Mouse (Mus musculus): ENCODE measurements around the gene Pik3r3. TPM values are rescaled to one million over a fixed set of nuclear protein-coding genes. Genes with fewer than 3 reads are reported as not detected.
"Not testable (repeated sequence)": the region's sequence is repeated elsewhere in the genome, so short reads cannot be mapped to it uniquely, and the experiment has no call there.

The Pik3r3 gene
- polyA plus RNA-seq, 1 experiment from 2014 or later = 24.6 TPM

GRCm38 (mm10) chr4:116215895-116216605 is 5.4 kb upstream of the Pik3r3 start:
- H3K4me2 ChIP-seq (replicated peaks; ENCODE audit: low read depth, low read length) = no peak overlapping the region
- H3K9me3 ChIP-seq (ENCODE audit: control insufficient read depth, low read depth, low read length) = no peaks in the 10 kb centered on the region
- no peak for ATAC-seq (ENCODE audit: insufficient number of reproducible peaks, insufficient read depth, low FRiP score, low read depth)
- H3K27me3 ChIP-seq (ENCODE audit: control insufficient read depth, insufficient read depth, low read length) = no peaks in the 10 kb centered on the region
- H3K4me3 ChIP-seq (ENCODE audit: low read depth, low read length) = no peak overlapping the region
- no peaks in the 10 kb centered on the region; the same call in 1 of the 2 replicates for H3K4me1 ChIP-seq (ENCODE audit: control insufficient read depth, insufficient read depth, low read length)
- 77% methylated on average over 2 of the region's 2 CpGs for WGBS
- no peak overlapping the region for H3K27ac ChIP-seq (ENCODE audit: low read length)
- no peak overlapping the region for H3K9ac ChIP-seq (replicated peaks; ENCODE audit: low read depth, low read length)
- H3K36me3 ChIP-seq (ENCODE audit: control insufficient read depth, insufficient read depth, low read length) = no peaks in the 10 kb centered on the region

- no peak overlapping the region for H3K4me3 ChIP-seq (ENCODE audit: low read depth, low read length)
- H3K9ac ChIP-seq (replicated peaks; ENCODE audit: low read depth, low read length) = no peak overlapping the region
- no peak overlapping the region for H3K4me2 ChIP-seq (replicated peaks; ENCODE audit: low read depth, low read length)
- H3K36me3 ChIP-seq (ENCODE audit: control insufficient read depth, insufficient read depth, low read length) = no peaks in the 10 kb centered on the region
- H3K27me3 ChIP-seq (ENCODE audit: control insufficient read depth, insufficient read depth, low read length) = no peaks in the 10 kb centered on the region
- 41% methylated on average over 2 of the region's 2 CpGs for WGBS
- H3K27ac ChIP-seq (ENCODE audit: low read length) = no peak overlapping the region
- ATAC-seq (ENCODE audit: insufficient number of reproducible peaks, insufficient read depth, low FRiP score, low read depth) = no peak
- no peaks in the 10 kb centered on the region for H3K9me3 ChIP-seq (ENCODE audit: control insufficient read depth, low read depth, low read length)
- H3K4me1 ChIP-seq (ENCODE audit: control insufficient read depth, insufficient read depth, low read length) = no peaks in the 10 kb centered on the region; the same call in 1 of the 2 replicates
Measured at GRCm38 (mm10) chr4:116217046-116217445, 4.4 kb upstream of the Pik3r3 start.

DNA sequence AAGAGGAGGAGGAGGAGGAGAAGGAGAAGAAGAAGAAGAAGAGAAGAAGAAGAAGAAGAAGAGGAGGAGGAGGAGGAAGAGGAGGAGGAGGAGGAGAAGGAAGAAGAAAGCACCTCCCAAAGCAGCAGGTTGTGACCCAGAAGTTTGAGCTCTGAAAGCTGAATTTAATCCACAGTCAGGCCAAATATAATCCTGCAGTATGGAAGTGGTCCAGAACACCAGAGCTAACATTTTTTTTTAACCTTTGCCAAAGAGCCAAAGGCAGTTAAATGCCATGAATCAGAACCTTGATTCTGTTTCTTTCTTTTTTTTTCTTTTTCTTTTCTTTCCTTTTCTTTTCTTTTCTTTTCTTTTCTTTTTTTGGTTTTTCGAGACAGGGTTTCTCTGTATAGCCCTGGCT is 3.8 kb upstream of the Pik3r3 start:
- not testable (repeated sequence) for H3K27me3 ChIP-seq (ENCODE audit: control insufficient read depth, insufficient read depth, low read length); H3K9ac ChIP-seq (replicated peaks; ENCODE audit: low read depth, low read length); H3K4me1 ChIP-seq (ENCODE audit: control insufficient read depth, insufficient read depth, low read length); H3K27ac ChIP-seq (ENCODE audit: low read length); ATAC-seq (ENCODE audit: insufficient number of reproducible peaks, insufficient read depth, low FRiP score, low read depth); H3K9me3 ChIP-seq (ENCODE audit: control insufficient read depth, low read depth, low read length); H3K4me2 ChIP-seq (replicated peaks; ENCODE audit: low read depth, low read length); H3K36me3 ChIP-seq (ENCODE audit: control insufficient read depth, insufficient read depth, low read length); H3K4me3 ChIP-seq (ENCODE audit: low read depth, low read length)
- 86% methylated on average over 1 of the region's 1 CpGs for WGBS

DNA sequence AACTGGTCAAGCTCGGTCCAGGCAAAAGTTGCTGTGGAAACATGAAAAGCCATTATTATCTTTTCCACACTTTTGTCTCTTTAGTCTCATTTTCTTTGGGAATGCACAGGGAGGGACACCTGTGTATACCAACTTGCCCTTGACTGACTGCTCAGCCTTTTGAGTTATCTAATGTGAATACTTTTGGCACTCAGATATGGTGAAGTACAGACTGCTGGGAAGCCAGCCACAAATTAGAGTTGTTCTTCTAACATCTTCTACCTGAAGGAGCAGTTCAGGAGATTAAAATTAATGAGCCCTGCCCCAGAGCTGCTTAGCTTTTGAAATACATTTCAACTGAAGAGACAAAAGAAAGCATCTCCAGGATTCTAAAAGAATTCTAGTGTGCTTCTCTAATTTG is 2.4 kb upstream of the Pik3r3 start:
- Histone ChIP-seq H3K9me3 (ENCODE audit: control insufficient read depth, low read depth, low read length) (no peaks in the 10 kb centered on the region), H3K27me3 (ENCODE audit: control insufficient read depth, insufficient read depth, low read length) (no peaks in the 10 kb centered on the region), H3K36me3 (ENCODE audit: control insufficient read depth, insufficient read depth, low read length) (no peaks in the 10 kb centered on the region), H3K4me3 (ENCODE audit: low read depth, low read length) (no peak overlapping the region), H3K4me1 (ENCODE audit: control insufficient read depth, insufficient read depth, low read length) (peaks cover 3% of the 10 kb centered on the region; the same call in 1 of the 2 replicates), H3K27ac (ENCODE audit: low read length) (no peak overlapping the region), H3K4me2 (replicated peaks; ENCODE audit: low read depth, low read length) (no peak overlapping the region), H3K9ac (replicated peaks; ENCODE audit: low read depth, low read length) (no peak overlapping the region)
- ATAC-seq (ENCODE audit: insufficient number of reproducible peaks, insufficient read depth, low FRiP score, low read depth) = no peak
- WGBS = 67% methylated on average over 1 of the region's 1 CpGs

DNA sequence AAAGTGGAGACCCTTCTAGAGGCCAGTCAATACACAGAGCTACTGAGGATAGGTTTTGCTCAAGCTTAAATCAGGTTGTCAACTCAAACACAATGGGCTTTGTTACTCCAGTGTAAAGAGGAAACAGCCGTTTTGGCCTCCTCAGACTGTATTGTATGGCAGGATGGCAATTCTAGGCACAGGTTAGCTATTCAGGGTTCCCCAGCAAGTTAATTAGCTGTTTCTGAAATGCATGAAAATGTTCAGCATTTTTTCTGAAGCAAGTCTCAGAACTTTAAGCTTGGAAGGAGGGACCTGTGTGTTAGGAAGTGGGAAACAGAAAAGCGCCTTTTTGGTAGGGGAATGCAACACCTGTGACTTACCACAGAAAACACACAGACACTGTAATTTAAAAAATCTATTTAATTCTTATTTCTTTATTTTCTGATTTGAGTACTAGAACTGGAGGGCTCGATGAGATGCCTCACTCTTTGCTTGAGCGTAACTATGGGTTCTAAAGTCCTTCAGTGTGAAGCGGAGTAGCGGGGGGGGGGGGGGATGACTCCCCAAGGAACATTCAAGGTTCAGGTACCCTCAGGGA is 1.3 kb upstream of the Pik3r3 start:
- no peaks in the 10 kb centered on the region for H3K27me3 ChIP-seq (ENCODE audit: control insufficient read depth, insufficient read depth, low read length)
- no peak for ATAC-seq (ENCODE audit: insufficient number of reproducible peaks, insufficient read depth, low FRiP score, low read depth)
- peak overlapping the region; percentile 73 for H3K4me3 ChIP-seq (ENCODE audit: low read depth, low read length)
- H3K4me1 ChIP-seq (ENCODE audit: control insufficient read depth, insufficient read depth, low read length) = peaks cover 3% of the 10 kb centered on the region; the same call in 1 of the 2 replicates
- peak overlapping the region; percentile 98 for H3K27ac ChIP-seq (ENCODE audit: low read length)
- WGBS = 8% methylated on average over 6 of the region's 6 CpGs
- no peaks in the 10 kb centered on the region for H3K36me3 ChIP-seq (ENCODE audit: control insufficient read depth, insufficient read depth, low read length)
- H3K9ac ChIP-seq (replicated peaks; ENCODE audit: low read depth, low read length) = peak overlapping the region; percentile 70
- H3K4me2 ChIP-seq (replicated peaks; ENCODE audit: low read depth, low read length) = peak overlapping the region; percentile 63
- H3K9me3 ChIP-seq (ENCODE audit: control insufficient read depth, low read depth, low read length) = no peaks in the 10 kb centered on the region

DNA sequence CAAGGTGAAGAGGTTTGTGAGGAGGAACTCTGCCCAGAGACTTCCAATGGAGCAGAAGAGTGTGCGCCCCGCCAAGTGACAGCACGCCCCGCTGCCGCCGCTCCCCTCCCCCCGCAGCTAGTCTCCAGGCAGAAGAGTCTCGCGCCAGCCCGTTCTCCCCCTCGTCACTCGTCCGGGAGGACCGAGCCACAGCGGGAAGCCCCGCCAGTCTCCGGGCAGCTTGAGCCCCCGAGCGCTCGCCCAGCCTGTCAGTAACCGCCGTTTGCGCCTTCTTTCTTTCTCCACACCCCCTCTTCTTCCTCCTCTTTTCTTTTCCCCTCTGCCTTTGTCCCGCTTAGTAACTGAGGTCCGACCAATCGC is 658 bp upstream of the Pik3r3 start:
- under 1% methylated on average over 20 of the region's 26 CpGs for WGBS
- peak overlapping the region; percentile 70 for H3K9ac ChIP-seq (replicated peaks; ENCODE audit: low read depth, low read length)
- peak; percentile 47 for ATAC-seq (ENCODE audit: insufficient number of reproducible peaks, insufficient read depth, low FRiP score, low read depth)
- H3K9me3 ChIP-seq (ENCODE audit: control insufficient read depth, low read depth, low read length) = no peaks in the 10 kb centered on the region
- no peaks in the 10 kb centered on the region for H3K36me3 ChIP-seq (ENCODE audit: control insufficient read depth, insufficient read depth, low read length)
- no peaks in the 10 kb centered on the region for H3K27me3 ChIP-seq (ENCODE audit: control insufficient read depth, insufficient read depth, low read length)
- H3K27ac ChIP-seq (ENCODE audit: low read length) = peak overlapping the region; percentile 98
- peak overlapping the region; percentile 73 for H3K4me3 ChIP-seq (ENCODE audit: low read depth, low read length)
- peaks cover 3% of the 10 kb centered on the region; the same call in 1 of the 2 replicates for H3K4me1 ChIP-seq (ENCODE audit: control insufficient read depth, insufficient read depth, low read length)
- peak overlapping the region; percentile 63 for H3K4me2 ChIP-seq (replicated peaks; ENCODE audit: low read depth, low read length)

DNA sequence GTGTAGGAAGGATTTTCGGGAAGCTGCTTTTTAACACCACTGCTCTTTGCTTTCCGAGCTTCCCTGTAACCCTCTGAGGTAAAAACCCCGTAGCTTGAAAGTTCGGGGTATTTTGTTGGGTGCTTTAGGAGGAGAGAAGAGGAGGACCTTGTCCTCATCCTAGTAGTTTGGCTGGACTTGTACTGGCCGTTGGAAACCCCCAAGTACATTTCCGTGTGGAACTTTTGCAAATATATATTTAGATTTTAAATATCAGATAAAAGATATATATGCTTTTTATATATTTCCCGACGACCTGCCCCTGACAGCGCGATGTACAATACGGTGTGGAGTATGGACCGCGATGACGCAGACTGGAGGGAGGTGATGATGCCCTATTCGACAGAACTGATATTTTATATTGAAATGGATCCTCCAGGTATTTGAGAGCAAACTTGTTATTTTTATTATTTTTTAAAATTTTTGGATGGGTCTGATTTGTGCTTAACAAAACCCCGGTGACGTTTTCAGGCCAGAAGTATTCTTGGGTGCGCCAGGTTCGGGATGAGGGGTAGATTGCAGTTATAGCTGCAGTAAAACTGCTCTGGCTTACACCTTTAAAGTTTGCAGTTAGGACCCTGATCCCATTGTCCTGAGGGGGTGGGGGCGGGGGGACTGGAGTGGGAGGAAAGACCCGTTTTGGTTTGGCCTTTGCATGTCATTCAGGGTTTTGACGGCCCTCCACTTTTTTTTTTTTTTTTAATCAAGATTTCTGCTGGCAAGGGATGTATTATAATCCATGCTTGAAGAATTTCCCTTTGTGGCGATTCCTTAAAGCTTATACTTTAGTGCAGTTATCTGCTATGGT is 801 bp downstream of the Pik3r3 start:
- Histone ChIP-seq H3K27ac (ENCODE audit: low read length) (peak overlapping the region; percentile 98), H3K4me3 (ENCODE audit: low read depth, low read length) (peak overlapping the region; percentile 62), H3K9ac (replicated peaks; ENCODE audit: low read depth, low read length) (peak overlapping the region; percentile 70), H3K4me2 (replicated peaks; ENCODE audit: low read depth, low read length) (peak overlapping the region; percentile 50), H3K27me3 (ENCODE audit: control insufficient read depth, insufficient read depth, low read length) (no peaks in the 10 kb centered on the region), H3K9me3 (ENCODE audit: control insufficient read depth, low read depth, low read length) (no peaks in the 10 kb centered on the region), H3K4me1 (ENCODE audit: control insufficient read depth, insufficient read depth, low read length) (peaks cover 3% of the 10 kb centered on the region; the same call in 1 of the 2 replicates), H3K36me3 (ENCODE audit: control insufficient read depth, insufficient read depth, low read length) (no peaks in the 10 kb centered on the region)
- under 1% methylated on average over 23 of the region's 23 CpGs for WGBS
- ATAC-seq (ENCODE audit: insufficient number of reproducible peaks, insufficient read depth, low FRiP score, low read depth) = no peak

- Histone ChIP-seq H3K36me3 (ENCODE audit: control insufficient read depth, insufficient read depth, low read length) (no peaks in the 10 kb centered on the region), H3K9me3 (ENCODE audit: control insufficient read depth, low read depth, low read length) (no peaks in the 10 kb centered on the region), H3K27ac (ENCODE audit: low read length) (no peak overlapping the region), H3K9ac (replicated peaks; ENCODE audit: low read depth, low read length) (peak overlapping the region; percentile 70), H3K27me3 (ENCODE audit: control insufficient read depth, insufficient read depth, low read length) (no peaks in the 10 kb centered on the region), H3K4me1 (ENCODE audit: control insufficient read depth, insufficient read depth, low read length) (peaks cover 3% of the 10 kb centered on the region; the same call in 1 of the 2 replicates), H3K4me3 (ENCODE audit: low read depth, low read length) (peak overlapping the region; percentile 62), H3K4me2 (replicated peaks; ENCODE audit: low read depth, low read length) (peak overlapping the region; percentile 50)
- 5% methylated on average over 6 of the region's 6 CpGs for WGBS
- no peak for ATAC-seq (ENCODE audit: insufficient number of reproducible peaks, insufficient read depth, low FRiP score, low read depth)
Measured at GRCm38 (mm10) chr4:116222843-116223119, 1.4 kb downstream of the Pik3r3 start.

All from stomach, embryonic 14.5 days (tissue).